Mouse (Mus musculus) limb, embryonic 14.5 days (tissue): ENCODE measurements at regions not wholly inside any gene's neighbourhood (a gene's known extent, or its start where the extent isn't known, plus 50 kb on each side); places are given as distances from the start of the nearest gene placed in this dataset.

Source experiments
- ATAC-seq: fragments of 200-750 bp; cut with Nextera tagmentation; 2 replicates; pipeline ENCODE4 v1.8.0; 2017; ENCODE audit warnings: low read depth, moderate number of reproducible peaks, moderate TSS enrichment; ENCODE audit not compliant: low FRiP score
- DNase-seq: peaks from one replicate; pipeline ENCODE4 v3.0.0-alpha.2; 2015; ENCODE audit warnings: low spot score
- H3K27ac ChIP-seq: fragments of 300-500 bp; sonication (generic); replicated peaks from 2 replicates; pipeline ENCODE4 v1.5.1; 2014; ENCODE audit warnings: low read depth, mild to moderate bottlenecking, low read length, moderate library complexity, mixed read lengths
- H3K27me3 ChIP-seq: fragments of 300-500 bp; sonication (generic); 2 replicates; pipeline ENCODE4 v1.6.1; 2014; ENCODE audit warnings: low read length, mixed read lengths; ENCODE audit not compliant: control insufficient read depth, insufficient read depth
- H3K36me3 ChIP-seq: fragments of 300-500 bp; sonication (generic); 2 replicates; pipeline ENCODE4 v1.6.1; 2014; ENCODE audit warnings: mild to moderate bottlenecking, low read length, moderate library complexity, mixed read lengths; ENCODE audit not compliant: control insufficient read depth, insufficient read depth
- H3K4me1 ChIP-seq: fragments of 300-500 bp; sonication (generic); 2 replicates; pipeline ENCODE4 v1.6.1; 2014; ENCODE audit warnings: antibody characterized with exemption, low read length, mixed read lengths; ENCODE audit not compliant: control insufficient read depth, insufficient read depth
- H3K4me2 ChIP-seq: fragments of 300-500 bp; sonication (generic); replicated peaks from 2 replicates; pipeline ENCODE4 v1.6.1; 2014; ENCODE audit warnings: low read depth, mild to moderate bottlenecking, low read length, moderate library complexity; ENCODE audit not compliant: severe bottlenecking
- H3K4me3 ChIP-seq: fragments of 300-500 bp; sonication (generic); replicated peaks from 2 replicates; pipeline ENCODE4 v1.5.1; 2014; ENCODE audit warnings: low read length
- H3K9ac ChIP-seq: fragments of 300-500 bp; sonication (generic); 2 replicates; pipeline ENCODE4 v1.6.1; 2014; ENCODE audit warnings: mild to moderate bottlenecking, low read depth, low read length, moderate library complexity; ENCODE audit not compliant: severe bottlenecking
- H3K9me3 ChIP-seq: fragments of 300-500 bp; sonication (generic); 2 replicates; pipeline ENCODE4 v1.6.1; 2016; ENCODE audit warnings: low read length; ENCODE audit not compliant: control insufficient read depth
- POLR2A ChIP-seq: fragments of 200-500 bp; IDR thresholded peaks from 2 replicates; pipeline ENCODE4 v1.8.0; 2012; ENCODE audit warnings: inconsistent platforms, mild to moderate bottlenecking, moderate library complexity, borderline replicate concordance; ENCODE audit not compliant: insufficient read depth, insufficient read length; ENCODE audit errors: extremely low read depth
- WGBS: fragments of 180-500 bp; shearing (Covaris S2); extraction: QIAGEN DNeasy Blood & Tissue Kit; methylation state at CpG from one replicate; pipeline ENCODE4 v1.1.7; 2014; 5-methylcytosine and 5-hydroxymethylcytosine counted together

DNA sequence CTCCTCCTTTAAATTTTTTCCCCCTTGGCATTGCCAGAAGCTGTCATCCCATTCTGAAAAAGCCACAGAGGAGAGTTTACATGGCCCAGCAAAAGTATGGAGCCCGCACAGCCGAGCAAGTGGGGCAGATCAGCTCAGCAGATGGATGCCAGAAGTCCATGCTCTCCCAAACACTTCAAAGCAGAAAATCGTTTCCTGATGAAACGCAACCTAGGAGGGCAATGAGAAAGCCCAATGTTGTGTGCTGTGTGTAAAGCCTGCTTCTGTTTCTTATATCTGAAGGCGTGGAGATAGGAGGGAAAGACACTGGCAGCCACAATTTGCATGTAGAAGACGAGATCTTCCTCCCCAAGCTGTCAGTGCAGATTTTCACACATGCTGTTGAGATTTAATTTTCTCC is 92.4 kb upstream of the Stt3b start:
- peaks cover 11% of the 10 kb centered on the region; the same call in 1 of the 2 replicates for H3K4me1 ChIP-seq
- 41% methylated on average over 6 of the region's 6 CpGs for WGBS
- H3K36me3 ChIP-seq = no peaks in the 10 kb centered on the region
- DNase-seq = no peak
- no peak overlapping the region for H3K9ac ChIP-seq
- H3K9me3 ChIP-seq = no peaks in the 10 kb centered on the region
- no peak overlapping the region for H3K4me3 ChIP-seq
- H3K27me3 ChIP-seq = no peaks in the 10 kb centered on the region
- TF ChIP-seq POLR2A = no peak
- no peak overlapping the region for H3K27ac ChIP-seq
- no peak for ATAC-seq
- H3K4me2 ChIP-seq = no peak overlapping the region

DNA sequence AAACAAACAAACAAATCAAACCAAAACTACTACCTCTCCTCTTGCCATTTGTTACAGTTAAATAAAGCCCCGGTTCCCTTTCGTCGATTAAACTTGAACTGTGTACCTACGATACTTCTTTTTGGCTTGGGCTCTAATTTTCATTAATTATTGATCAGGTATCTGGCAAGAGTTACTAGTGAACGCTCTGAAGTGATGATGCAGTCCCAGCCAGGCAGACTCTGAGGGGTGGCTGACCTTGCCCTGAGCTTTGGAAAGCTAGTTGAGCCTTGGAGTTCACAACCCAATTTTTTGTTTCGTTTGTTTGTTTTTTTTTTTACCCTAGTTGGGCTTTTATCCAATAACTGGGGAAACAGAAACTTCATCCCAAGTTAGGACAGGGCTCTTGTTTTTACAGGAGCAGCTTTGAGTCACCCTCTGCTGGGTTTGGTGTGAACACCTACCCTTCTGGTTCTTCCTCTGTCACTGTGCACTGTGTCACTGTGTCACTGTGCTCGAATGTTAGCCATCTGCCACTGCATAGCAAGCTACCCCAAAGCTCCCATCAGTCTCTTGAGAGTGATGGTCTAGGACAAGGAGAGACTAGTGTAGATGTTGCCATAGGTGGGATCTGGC is 93.2 kb upstream of the Stt3b start:
- 87% methylated on average over 7 of the region's 7 CpGs for WGBS

DNA sequence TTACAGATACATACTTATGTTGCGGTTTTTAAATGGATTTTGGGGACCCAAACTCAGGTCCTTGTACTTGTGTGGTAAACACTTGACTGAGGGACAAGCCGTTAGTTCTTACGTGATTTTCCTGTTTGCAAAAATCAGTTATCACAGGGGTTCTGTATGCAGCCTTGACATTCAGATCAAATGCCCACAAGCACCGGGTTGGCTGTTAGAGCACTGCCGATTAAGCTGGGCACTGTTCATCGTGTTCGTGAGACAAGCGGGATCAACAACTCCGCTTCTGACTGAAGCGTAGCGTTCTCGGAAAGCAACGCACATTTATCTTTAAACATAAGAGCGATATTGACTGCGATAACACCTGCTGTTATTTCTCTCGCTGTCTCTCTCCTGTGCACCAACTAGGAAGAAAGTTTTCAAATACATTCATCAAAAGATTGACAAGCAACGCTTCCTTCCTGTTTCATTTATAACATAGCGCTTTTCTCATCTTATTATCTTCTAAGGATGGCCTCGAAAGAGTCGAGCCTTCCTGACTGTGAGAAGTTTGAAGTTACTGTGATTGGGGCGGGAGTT is 97.8 kb upstream of the Stt3b start:
- 91% methylated on average over 21 of the region's 21 CpGs for WGBS
- Histone ChIP-seq H3K9ac (no peak overlapping the region), H3K4me1 (no peaks in the 10 kb centered on the region), H3K27ac (no peak overlapping the region), H3K27me3 (no peaks in the 10 kb centered on the region), H3K4me3 (no peak overlapping the region), H3K36me3 (no peaks in the 10 kb centered on the region), H3K9me3 (no peaks in the 10 kb centered on the region), H3K4me2 (no peak overlapping the region)
- ATAC-seq (no peak), DNase-seq (no peak)
- TF ChIP-seq POLR2A = no peak

More for the DNA sequence above, 93.2 kb upstream of the Stt3b start:
- Histone ChIP-seq H3K36me3 (no peaks in the 10 kb centered on the region), H3K27ac (no peak overlapping the region), H3K9me3 (no peaks in the 10 kb centered on the region), H3K27me3 (no peaks in the 10 kb centered on the region), H3K4me3 (no peak overlapping the region), H3K4me2 (no peak overlapping the region), H3K9ac (no peak overlapping the region), H3K4me1 (peaks cover 11% of the 10 kb centered on the region; the same call in 1 of the 2 replicates)
- DNase-seq (no peak), ATAC-seq (no peak)
- no peak for TF ChIP-seq POLR2A

DNA sequence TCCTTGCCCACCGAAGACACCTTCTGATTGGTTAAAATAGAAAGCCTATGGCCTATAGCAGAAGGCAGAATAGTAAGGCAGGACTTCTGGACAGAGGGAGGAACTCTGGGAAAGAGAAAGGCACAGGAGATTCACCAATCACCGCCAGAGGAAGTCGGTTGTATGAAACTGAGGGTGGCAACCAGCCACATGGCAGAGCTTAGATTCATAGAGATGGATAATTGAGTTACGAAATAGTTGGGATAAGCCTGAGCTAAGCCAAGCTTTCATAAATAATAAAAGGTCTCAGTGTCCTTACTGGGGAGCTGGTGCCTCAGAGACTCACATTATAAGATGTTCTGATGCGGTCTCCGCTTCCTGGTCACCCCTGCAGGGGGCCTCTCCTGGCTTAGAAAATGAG is 98.7 kb upstream of the Stt3b start:
- Histone ChIP-seq H3K4me1 (no peaks in the 10 kb centered on the region), H3K4me2 (no peak overlapping the region), H3K27ac (no peak overlapping the region), H3K4me3 (no peak overlapping the region), H3K9ac (no peak overlapping the region), H3K36me3 (no peaks in the 10 kb centered on the region), H3K9me3 (no peaks in the 10 kb centered on the region), H3K27me3 (no peaks in the 10 kb centered on the region)
- DNase-seq (no peak), ATAC-seq (no peak)
- WGBS = 74% methylated on average over 6 of the region's 6 CpGs
- TF ChIP-seq POLR2A = no peak

DNA sequence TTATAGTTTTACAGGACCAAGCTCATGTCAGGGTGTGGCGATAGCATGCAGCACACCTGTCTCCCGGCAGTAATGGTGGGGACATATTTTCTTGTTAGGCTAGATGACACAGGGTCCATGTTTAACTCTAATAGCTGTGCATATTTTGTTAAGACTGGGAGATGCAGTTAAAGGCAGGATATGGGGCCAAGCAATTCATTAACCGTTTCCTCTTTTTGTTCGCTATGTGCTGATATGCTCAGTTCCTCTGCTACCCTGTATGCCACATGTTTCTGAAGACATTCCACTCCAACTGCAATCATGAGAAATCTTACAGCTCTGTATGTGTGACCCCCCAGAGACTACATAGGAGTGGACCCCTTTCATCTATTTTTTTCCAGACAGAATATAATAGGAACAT is 104.0 kb upstream of the Stt3b start:
- H3K36me3 ChIP-seq = no peaks in the 10 kb centered on the region
- no peak overlapping the region for H3K4me2 ChIP-seq
- 70% methylated on average over 4 of the region's 4 CpGs for WGBS
- H3K4me3 ChIP-seq = no peak overlapping the region
- no peak overlapping the region for H3K27ac ChIP-seq
- TF ChIP-seq POLR2A = no peak
- ATAC-seq (no peak), DNase-seq (no peak)
- H3K9ac ChIP-seq = no peak overlapping the region
- no peaks in the 10 kb centered on the region for H3K4me1 ChIP-seq
- H3K9me3 ChIP-seq = no peaks in the 10 kb centered on the region
- H3K27me3 ChIP-seq = no peaks in the 10 kb centered on the region

DNA sequence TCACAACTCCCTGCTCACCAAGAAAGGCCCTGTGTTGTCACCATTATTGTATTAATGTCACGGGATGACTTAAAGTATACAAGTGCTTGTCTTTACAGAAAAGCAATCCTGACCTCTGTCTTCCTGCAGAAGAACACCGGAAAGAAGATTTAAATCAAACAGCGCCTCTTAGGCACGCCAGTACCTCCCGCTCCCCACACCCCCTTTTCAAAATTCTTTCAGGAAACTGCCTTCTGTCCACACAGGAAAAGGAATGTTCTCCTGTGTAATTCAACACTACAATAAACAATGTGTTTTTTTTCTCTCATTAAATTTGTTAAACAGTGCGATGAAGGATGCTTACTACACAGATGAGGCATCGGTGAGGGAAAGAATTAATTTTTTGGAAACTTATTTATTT is 112.6 kb upstream of the Stt3b start:
- no peaks in the 10 kb centered on the region; the same call in 1 of the 2 replicates for H3K9me3 ChIP-seq
- no peaks in the 10 kb centered on the region for H3K36me3 ChIP-seq
- no peaks in the 10 kb centered on the region for H3K4me1 ChIP-seq
- ATAC-seq = no peak
- no peak for DNase-seq
- no peak overlapping the region for H3K27ac ChIP-seq
- H3K4me3 ChIP-seq = no peak overlapping the region
- no peaks in the 10 kb centered on the region for H3K27me3 ChIP-seq
- WGBS = 64% methylated on average over 7 of the region's 7 CpGs
- no peak overlapping the region for H3K4me2 ChIP-seq
- TF ChIP-seq POLR2A = no peak
- no peak overlapping the region for H3K9ac ChIP-seq
